Mouse (Mus musculus) stomach, postnatal 0 days (tissue): ENCODE data around the gene Parp1. TPM values are rescaled to one million over a fixed set of nuclear protein-coding genes. Genes with fewer than 3 reads are reported as not detected.

Experiments
- ATAC-seq: fragments of 200-750 bp; cut with Nextera tagmentation; 2 replicates; pipeline ENCODE4 v1.8.0; 2017; ENCODE audit not compliant: low FRiP score, low TSS enrichment
- DNase-seq: peaks from one replicate; pipeline ENCODE4 v3.0.0-alpha.2; 2016; ENCODE audit warnings: low spot score
- H3K27ac ChIP-seq: fragments of 300-500 bp; sonication (generic); replicated peaks from 2 replicates; pipeline ENCODE4 v1.5.1; 2014; ENCODE audit warnings: mild to moderate bottlenecking, control low read depth
- H3K27me3 ChIP-seq: fragments of 300-500 bp; sonication (generic); 2 replicates; pipeline ENCODE4 v1.6.1; 2014; ENCODE audit warnings: low read length; ENCODE audit not compliant: control insufficient read depth, insufficient read depth
- H3K36me3 ChIP-seq: fragments of 300-500 bp; sonication (generic); 2 replicates; pipeline ENCODE4 v1.6.1; 2014; ENCODE audit warnings: low read length, mixed read lengths; ENCODE audit not compliant: control insufficient read depth, insufficient read depth
- H3K4me1 ChIP-seq: fragments of 300-500 bp; sonication (generic); replicated peaks from 2 replicates; pipeline ENCODE4 v1.6.1; 2014; ENCODE audit warnings: antibody characterized with exemption; ENCODE audit not compliant: control insufficient read depth, insufficient read depth
- H3K4me2 ChIP-seq: fragments of 300-500 bp; sonication (generic); replicated peaks from 2 replicates; pipeline ENCODE4 v1.6.1; 2014; ENCODE audit warnings: low read depth, mild to moderate bottlenecking, control low read depth, moderate library complexity
- H3K4me3 ChIP-seq: fragments of 300-500 bp; sonication (generic); 2 replicates; pipeline ENCODE4 v1.5.1; 2014; ENCODE audit warnings: low read depth, low read length, control low read depth
- H3K9ac ChIP-seq: fragments of 300-500 bp; sonication (generic); 2 replicates; pipeline ENCODE4 v1.6.1; 2014; ENCODE audit warnings: mild to moderate bottlenecking, low read length, control low read depth, mixed read lengths
- H3K9me3 ChIP-seq: fragments of 300-500 bp; sonication (generic); 2 replicates; pipeline ENCODE4 v1.6.1; 2016; ENCODE audit warnings: low read length; ENCODE audit not compliant: control insufficient read depth
- CTCF ChIP-seq: IDR thresholded peaks from 2 replicates; pipeline ENCODE4 v1.5.1; 2016; ENCODE audit warnings: antibody characterized with exemption, low read depth, mild to moderate bottlenecking, moderate library complexity
- EP300 ChIP-seq: optimal IDR thresholded peaks from 2 replicates; pipeline ENCODE3; 2016; ENCODE audit warnings: antibody characterized with exemption
- WGBS: fragments of 180-500 bp; shearing (Covaris S2); extraction: QIAGEN DNeasy Blood & Tissue Kit; methylation state at CpG from one replicate; pipeline ENCODE4 v1.1.7; 2014; 5-methylcytosine and 5-hydroxymethylcytosine counted together
- polyA plus RNA-seq: library from polyadenylated mRNA; unstranded; fragments of >200 nt; fragmentation: Nextera tagmentation; extraction: Ambion mirVana; gene quantifications from 2 replicates; pipeline ENCODE4 v1.2.1, GENCODE M21; 2015

The Parp1 gene
- polyA plus RNA-seq, 1 experiment from 2014 or later, result 31.9 TPM

DNA sequence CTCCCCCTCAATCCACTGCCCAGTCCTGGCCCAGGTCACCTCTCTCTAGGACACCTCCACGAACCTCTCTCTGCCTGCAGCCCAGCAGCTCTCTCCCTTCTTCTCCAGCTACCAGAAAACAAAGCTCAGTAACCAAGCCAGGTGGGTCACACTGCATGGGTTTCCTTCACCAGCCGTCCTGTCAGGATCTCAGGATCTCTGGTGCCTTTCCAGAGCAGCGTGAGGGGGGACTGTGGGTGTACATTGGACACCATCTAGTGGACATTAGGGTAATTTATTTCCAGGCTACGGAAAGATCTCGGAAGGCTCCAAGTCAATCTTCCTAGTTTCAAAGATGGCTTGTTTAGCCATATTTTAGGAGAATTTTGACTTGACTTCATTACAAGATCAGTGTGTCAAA lies 18.0 kb upstream of the Parp1 start:
- TF ChIP-seq EP300 (no peak), CTCF (peak; percentile 90)
- DNase-seq, result peak; percentile 46
- WGBS, result 13% methylated on average over 5 of the region's 5 CpGs

GRCm38 (mm10) chr1:180556899-180557298 lies 11.8 kb upstream of the Parp1 start:
- no peaks in the 10 kb centered on the region for H3K27me3 ChIP-seq
- H3K4me3 ChIP-seq, result no peak overlapping the region
- no peak overlapping the region for H3K9ac ChIP-seq
- no peaks in the 10 kb centered on the region for H3K9me3 ChIP-seq
- no peaks in the 10 kb centered on the region for H3K4me1 ChIP-seq
- H3K36me3 ChIP-seq, result no peaks in the 10 kb centered on the region
- H3K4me2 ChIP-seq, result no peak overlapping the region
- H3K27ac ChIP-seq, result no peak overlapping the region
- WGBS, result 61% methylated on average over 5 of the region's 5 CpGs
- DNase-seq, result no peak
- no peak for ATAC-seq
- no peak for TF ChIP-seq EP300

More for the DNA sequence above, 18.0 kb upstream of the Parp1 start:
- H3K36me3 ChIP-seq, result no peaks in the 10 kb centered on the region
- H3K4me2 ChIP-seq, result no peak overlapping the region
- ATAC-seq, result peak; percentile 44; the same call in 1 of the 2 replicates
- no peak overlapping the region for H3K27ac ChIP-seq
- H3K4me3 ChIP-seq, result no peak overlapping the region
- H3K9ac ChIP-seq, result no peak overlapping the region
- no peaks in the 10 kb centered on the region for H3K27me3 ChIP-seq
- no peaks in the 10 kb centered on the region for H3K9me3 ChIP-seq
- no peaks in the 10 kb centered on the region for H3K4me1 ChIP-seq

GRCm38 (mm10) chr1:180559454-180559853 lies 9.3 kb upstream of the Parp1 start:
- Histone ChIP-seq H3K9me3 (no peaks in the 10 kb centered on the region), H3K9ac (no peak overlapping the region), H3K27ac (no peak overlapping the region), H3K4me2 (no peak overlapping the region), H3K27me3 (no peaks in the 10 kb centered on the region), H3K4me1 (no peaks in the 10 kb centered on the region), H3K4me3 (no peak overlapping the region), H3K36me3 (no peaks in the 10 kb centered on the region)
- 55% methylated on average over 8 of the region's 8 CpGs for WGBS
- DNase-seq, result no peak
- ATAC-seq, result no peak
- TF ChIP-seq EP300 (no peak), CTCF (no peak)

DNA sequence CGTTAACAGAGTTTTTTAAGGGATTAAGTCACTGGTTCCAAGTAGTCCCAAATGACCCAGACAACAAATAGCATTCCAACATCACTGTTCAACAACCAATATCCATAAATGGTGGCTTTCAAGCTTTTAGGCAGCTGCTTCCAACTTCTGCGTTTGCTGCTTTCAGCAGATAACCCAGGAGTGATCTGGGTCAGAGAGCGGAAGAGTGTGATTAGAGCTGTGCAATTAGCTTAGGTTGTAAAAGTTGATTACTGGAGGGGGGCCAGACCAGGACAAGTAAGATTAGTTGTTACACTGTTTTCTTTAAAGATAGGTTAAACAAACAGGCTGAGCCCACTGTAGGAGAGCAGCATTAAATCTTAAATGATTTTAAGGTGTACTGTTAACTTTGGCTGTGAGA lies 7.5 kb upstream of the Parp1 start:
- Histone ChIP-seq H3K4me2 (no peak overlapping the region), H3K4me3 (no peak overlapping the region), H3K9me3 (no peaks in the 10 kb centered on the region), H3K36me3 (no peaks in the 10 kb centered on the region), H3K9ac (no peak overlapping the region), H3K27ac (no peak overlapping the region), H3K4me1 (no peaks in the 10 kb centered on the region), H3K27me3 (no peaks in the 10 kb centered on the region)
- 39% methylated on average over 3 of the region's 3 CpGs for WGBS
- DNase-seq, result no peak
- TF ChIP-seq CTCF (no peak), EP300 (no peak)
- ATAC-seq, result no peak

DNA sequence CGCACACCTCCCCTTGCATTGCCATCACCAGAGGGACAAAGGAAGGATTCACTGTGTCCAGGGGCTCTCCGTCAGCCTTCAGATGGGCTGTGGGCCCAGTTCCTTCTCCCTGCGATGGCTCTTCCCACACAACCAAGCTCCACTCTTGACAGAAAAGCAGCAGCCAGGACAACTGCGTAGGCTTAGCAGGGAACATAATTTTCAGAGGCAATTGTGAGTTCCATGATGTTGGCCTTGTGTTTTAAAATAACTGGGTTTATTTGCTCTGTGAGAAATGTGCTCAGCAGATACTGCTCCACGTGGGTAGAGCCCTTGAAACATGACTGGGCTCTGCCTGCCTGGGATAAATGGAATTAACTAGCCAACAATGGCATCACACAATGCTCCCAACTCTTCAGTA lies 3.8 kb upstream of the Parp1 start:
- no peaks in the 10 kb centered on the region for H3K9me3 ChIP-seq
- no peak overlapping the region for H3K4me2 ChIP-seq
- H3K4me1 ChIP-seq, result no peaks in the 10 kb centered on the region
- no peak overlapping the region for H3K9ac ChIP-seq
- WGBS, result 79% methylated on average over 5 of the region's 5 CpGs
- H3K27ac ChIP-seq, result no peak overlapping the region
- no peak overlapping the region for H3K4me3 ChIP-seq
- no peaks in the 10 kb centered on the region for H3K36me3 ChIP-seq
- ATAC-seq (no peak), DNase-seq (no peak)
- TF ChIP-seq CTCF, result no peak
- no peak for TF ChIP-seq EP300
- H3K27me3 ChIP-seq, result no peaks in the 10 kb centered on the region

GRCm38 (mm10) chr1:180567761-180568160 lies 963 bp upstream of the Parp1 start:
- Histone ChIP-seq H3K36me3 (no peaks in the 10 kb centered on the region), H3K27me3 (no peaks in the 10 kb centered on the region), H3K27ac (no peak overlapping the region), H3K9ac (no peak overlapping the region), H3K4me1 (0 out of 2 replicates have a peak, but pooled peaks cover 3% of the 10 kb centered on the region), H3K4me3 (no peak overlapping the region), H3K4me2 (no peak overlapping the region), H3K9me3 (no peaks in the 10 kb centered on the region)
- TF ChIP-seq EP300 (no peak), CTCF (no peak)
- 72% methylated on average over 4 of the region's 4 CpGs for WGBS
- ATAC-seq, result no peak
- DNase-seq, result no peak
